Mouse (Mus musculus): Measurements from ENCODE around the gene Sec24d. TPM values are rescaled to one million over a fixed set of nuclear protein-coding genes. Genes with fewer than 3 reads are reported as not detected.

Gene Sec24d
- polyA plus RNA-seq, 1 experiment from 2014 or later, result 21.5 TPM

DNA sequence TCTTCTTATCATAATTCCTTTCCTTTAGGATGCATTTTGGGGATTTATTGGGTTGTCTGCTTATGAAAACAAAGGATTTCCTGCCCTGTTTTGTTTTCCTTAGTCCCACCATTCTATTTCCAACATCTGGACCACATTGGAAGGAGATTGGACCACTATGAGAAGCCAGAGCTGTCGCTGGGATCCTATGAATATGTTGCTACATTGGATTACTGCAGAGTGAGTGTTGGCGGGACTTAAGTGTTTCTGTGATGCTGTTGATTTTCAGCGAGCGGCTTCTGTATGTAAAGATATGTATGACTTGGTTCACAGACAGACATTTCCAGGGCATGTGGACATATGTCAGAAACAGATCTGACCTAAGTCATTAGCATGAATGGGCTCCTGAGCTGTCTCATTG, 63.0 kb downstream of the Sec24d start:
- Histone ChIP-seq H3K9me3 (ENCODE audit: control insufficient read depth, low read length) (no peaks in the 10 kb centered on the region), H3K27me3 (ENCODE audit: control insufficient read depth, insufficient read depth, low read length) (no peaks in the 10 kb centered on the region), H3K27ac (ENCODE audit: low read depth, low read length) (no peak overlapping the region), H3K9ac (ENCODE audit: low read length) (no peak overlapping the region), H3K4me2 (no peak overlapping the region), H3K36me3 (ENCODE audit: control insufficient read depth, insufficient read depth, low read length) (no peaks in the 10 kb centered on the region), H3K4me3 (ENCODE audit: low read depth, low read length) (no peak overlapping the region), H3K4me1 (ENCODE audit: control insufficient read depth, insufficient read depth, low read length) (no peaks in the 10 kb centered on the region)
- DNase-seq (ENCODE audit: low spot score, missing footprints) (no peak), ATAC-seq (ENCODE audit: low FRiP score) (no peak)
- WGBS, result 89% methylated on average over 4 of the region's 4 CpGs

DNA sequence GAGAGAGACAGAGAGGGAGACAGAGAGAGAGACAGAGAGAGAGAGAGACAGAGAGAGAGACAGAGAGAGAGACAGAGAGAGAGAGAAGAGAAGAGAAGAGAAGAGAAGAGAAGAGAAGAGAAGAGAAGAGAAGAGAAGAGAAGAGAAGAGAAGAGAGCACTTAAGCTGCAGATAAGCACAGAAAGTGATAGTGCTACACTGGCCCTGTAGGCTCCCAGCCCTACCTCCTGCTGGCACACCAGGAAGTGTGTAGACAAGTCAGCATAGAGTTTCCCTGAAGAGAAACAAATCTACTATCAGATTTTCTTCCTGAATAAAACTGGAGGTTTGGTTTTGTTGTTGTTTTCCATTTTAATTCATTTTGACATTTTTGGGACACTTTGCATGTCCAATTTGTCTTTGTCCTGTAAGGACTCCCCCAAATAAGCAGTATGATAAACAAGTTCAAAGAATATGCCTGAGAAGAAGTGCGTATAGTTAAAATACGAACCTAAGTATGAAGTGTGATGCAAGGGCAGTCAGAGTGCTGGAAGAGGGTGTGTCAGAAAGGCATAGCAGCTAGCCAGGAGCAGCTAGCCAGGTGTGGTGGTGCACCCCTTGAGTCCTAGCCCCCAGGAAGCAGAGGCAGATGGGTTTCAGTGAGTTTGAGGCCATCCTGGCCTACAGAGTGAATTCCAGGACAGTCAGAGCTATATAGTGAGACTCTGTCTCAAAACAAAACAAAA, 65.2 kb downstream of the Sec24d start:
- Histone ChIP-seq H3K4me1 (ENCODE audit: control insufficient read depth, insufficient read depth, low read length) (no peaks in the 10 kb centered on the region), H3K9ac (ENCODE audit: low read length) (no peak overlapping the region), H3K4me2 (no peak overlapping the region), H3K4me3 (ENCODE audit: low read depth, low read length) (no peak overlapping the region), H3K27me3 (ENCODE audit: control insufficient read depth, insufficient read depth, low read length) (no peaks in the 10 kb centered on the region), H3K27ac (ENCODE audit: low read depth, low read length) (no peak overlapping the region), H3K36me3 (ENCODE audit: control insufficient read depth, insufficient read depth, low read length) (no peaks in the 10 kb centered on the region), H3K9me3 (ENCODE audit: control insufficient read depth, low read length) (no peaks in the 10 kb centered on the region)
- WGBS, result 83% methylated on average over 2 of the region's 2 CpGs
- DNase-seq (ENCODE audit: low spot score, missing footprints), result no peak
- ATAC-seq (ENCODE audit: low FRiP score), result no peak

DNA sequence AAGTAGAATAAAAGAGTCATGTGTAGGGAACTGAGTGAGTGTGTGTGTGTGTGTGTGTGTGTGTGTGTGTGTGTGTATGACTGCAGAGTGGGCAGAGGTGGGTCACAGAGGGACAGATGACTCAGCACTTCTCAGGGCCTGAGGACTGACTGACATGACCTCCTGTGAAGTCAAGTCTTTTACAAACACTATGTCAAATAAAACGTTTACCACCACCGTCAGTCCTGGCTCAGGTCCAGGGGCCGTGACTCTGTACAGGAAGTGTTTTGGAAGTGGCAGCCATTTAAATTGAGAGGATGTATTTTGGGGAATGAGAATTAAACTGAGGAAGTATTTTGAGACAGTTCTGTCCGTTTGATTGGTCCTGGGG, 65.8 kb downstream of the Sec24d start:
- Histone ChIP-seq H3K27me3 (ENCODE audit: control insufficient read depth, insufficient read depth, low read length) (no peaks in the 10 kb centered on the region), H3K27ac (ENCODE audit: low read depth, low read length) (no peak overlapping the region), H3K4me2 (no peak overlapping the region), H3K4me1 (ENCODE audit: control insufficient read depth, insufficient read depth, low read length) (no peaks in the 10 kb centered on the region), H3K9me3 (ENCODE audit: control insufficient read depth, low read length) (no peaks in the 10 kb centered on the region), H3K36me3 (ENCODE audit: control insufficient read depth, insufficient read depth, low read length) (no peaks in the 10 kb centered on the region), H3K9ac (ENCODE audit: low read length) (no peak overlapping the region), H3K4me3 (ENCODE audit: low read depth, low read length) (no peak overlapping the region)
- DNase-seq (ENCODE audit: low spot score, missing footprints) (no peak), ATAC-seq (ENCODE audit: low FRiP score) (no peak)
- WGBS, result 67% methylated on average over 4 of the region's 4 CpGs

DNA sequence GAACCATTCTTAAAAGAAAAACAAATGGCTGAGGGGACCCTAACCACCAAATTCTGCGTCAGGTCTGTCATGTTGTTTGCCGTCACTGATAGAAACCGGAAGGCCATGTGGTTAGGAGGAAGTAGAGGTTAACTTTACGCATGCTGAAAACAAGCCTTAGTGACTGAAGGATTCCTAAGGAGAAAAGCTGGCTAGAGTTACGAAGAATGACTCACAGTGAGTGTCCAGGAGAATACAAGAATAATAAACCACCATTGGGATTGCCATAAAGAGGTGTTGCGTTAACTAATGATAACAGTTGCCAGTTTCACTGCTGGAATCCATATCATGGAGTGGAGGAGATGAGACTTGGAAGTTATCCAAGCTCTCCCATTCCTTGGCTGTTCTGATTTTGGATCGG, 67.7 kb downstream of the Sec24d start:
- Histone ChIP-seq H3K4me1 (ENCODE audit: control insufficient read depth, insufficient read depth, low read length) (no peaks in the 10 kb centered on the region), H3K9ac (ENCODE audit: low read length) (no peak overlapping the region), H3K27ac (ENCODE audit: low read depth, low read length) (no peak overlapping the region), H3K4me2 (no peak overlapping the region), H3K4me3 (ENCODE audit: low read depth, low read length) (no peak overlapping the region), H3K27me3 (ENCODE audit: control insufficient read depth, insufficient read depth, low read length) (no peaks in the 10 kb centered on the region), H3K36me3 (ENCODE audit: control insufficient read depth, insufficient read depth, low read length) (no peaks in the 10 kb centered on the region), H3K9me3 (ENCODE audit: control insufficient read depth, low read length) (no peaks in the 10 kb centered on the region)
- WGBS, result 87% methylated on average over 7 of the region's 7 CpGs
- DNase-seq (ENCODE audit: low spot score, missing footprints), result no peak
- no peak for ATAC-seq (ENCODE audit: low FRiP score)

DNA sequence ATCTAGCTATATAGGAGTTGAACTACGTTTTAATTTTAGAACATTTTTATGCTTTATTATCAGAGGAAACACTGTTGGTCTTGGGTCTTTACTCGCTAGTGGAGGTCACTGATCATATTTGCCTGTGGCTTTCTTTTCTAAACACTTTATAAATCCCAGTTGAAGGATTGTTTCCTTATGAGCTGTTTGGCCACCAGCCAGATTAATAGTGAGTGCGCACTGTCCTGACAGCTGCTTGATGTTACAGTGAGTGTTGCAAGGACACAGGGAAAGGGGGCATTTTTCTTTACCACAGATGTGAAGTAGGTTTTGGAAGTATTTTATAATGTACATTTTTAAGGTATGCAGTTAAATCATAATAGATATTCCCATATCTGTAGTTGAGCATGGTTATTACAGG, 68.2 kb downstream of the Sec24d start:
- H3K4me1 ChIP-seq (ENCODE audit: control insufficient read depth, insufficient read depth, low read length), result no peaks in the 10 kb centered on the region
- no peak overlapping the region for H3K4me2 ChIP-seq
- no peak overlapping the region for H3K9ac ChIP-seq (ENCODE audit: low read length)
- H3K27me3 ChIP-seq (ENCODE audit: control insufficient read depth, insufficient read depth, low read length), result no peaks in the 10 kb centered on the region
- DNase-seq (ENCODE audit: low spot score, missing footprints) (no peak), ATAC-seq (ENCODE audit: low FRiP score) (no peak)
- H3K36me3 ChIP-seq (ENCODE audit: control insufficient read depth, insufficient read depth, low read length), result no peaks in the 10 kb centered on the region
- H3K4me3 ChIP-seq (ENCODE audit: low read depth, low read length), result no peak overlapping the region
- no peak overlapping the region for H3K27ac ChIP-seq (ENCODE audit: low read depth, low read length)
- no peaks in the 10 kb centered on the region for H3K9me3 ChIP-seq (ENCODE audit: control insufficient read depth, low read length)
- WGBS, result 82% methylated on average over 3 of the region's 3 CpGs

DNA sequence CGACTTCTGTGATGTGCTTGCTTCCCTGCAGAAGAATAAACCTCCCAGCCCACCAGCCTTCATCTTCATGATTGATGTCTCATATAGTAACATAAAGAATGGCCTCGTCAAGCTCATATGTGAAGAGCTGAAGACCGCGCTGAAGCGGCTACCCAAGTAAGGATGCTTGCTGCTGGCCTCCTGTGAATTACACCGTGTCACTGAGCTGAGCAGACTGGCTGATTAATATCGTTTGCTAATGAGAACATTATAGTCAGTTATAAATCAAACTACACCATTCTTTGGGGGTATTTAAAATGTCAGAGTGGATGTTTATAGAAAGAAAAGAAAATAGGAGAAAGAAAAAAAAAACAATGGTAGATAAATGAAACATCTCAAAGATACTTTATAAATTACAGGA, 69.2 kb downstream of the Sec24d start:
- no peaks in the 10 kb centered on the region for H3K9me3 ChIP-seq (ENCODE audit: control insufficient read depth, low read length)
- no peak overlapping the region for H3K9ac ChIP-seq (ENCODE audit: low read length)
- no peak overlapping the region for H3K27ac ChIP-seq (ENCODE audit: low read depth, low read length)
- H3K36me3 ChIP-seq (ENCODE audit: control insufficient read depth, insufficient read depth, low read length), result no peaks in the 10 kb centered on the region
- no peak overlapping the region for H3K4me3 ChIP-seq (ENCODE audit: low read depth, low read length)
- ATAC-seq (ENCODE audit: low FRiP score), result no peak
- H3K27me3 ChIP-seq (ENCODE audit: control insufficient read depth, insufficient read depth, low read length), result no peaks in the 10 kb centered on the region
- no peak for DNase-seq (ENCODE audit: low spot score, missing footprints)
- 88% methylated on average over 7 of the region's 7 CpGs for WGBS
- H3K4me1 ChIP-seq (ENCODE audit: control insufficient read depth, insufficient read depth, low read length), result no peaks in the 10 kb centered on the region
- no peak overlapping the region for H3K4me2 ChIP-seq

DNA sequence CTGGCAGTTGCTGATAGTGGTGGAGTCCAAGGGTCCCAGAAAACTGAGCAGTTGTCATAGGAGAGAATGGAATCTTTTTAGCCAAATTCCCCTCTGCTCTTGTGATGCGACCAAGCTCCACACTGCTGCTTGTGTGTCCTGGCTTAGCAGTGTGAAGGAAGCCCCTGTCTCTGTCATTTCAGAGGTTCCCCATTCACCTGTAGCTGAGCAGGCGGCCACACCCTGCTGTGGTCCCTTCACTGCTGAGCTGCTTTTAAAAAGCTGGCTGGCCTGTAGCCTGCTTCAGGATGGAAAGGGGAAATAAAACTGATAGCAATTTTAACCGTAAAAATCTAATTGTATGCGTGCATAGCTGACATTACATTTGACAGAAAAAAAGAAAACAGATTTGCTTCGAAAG, 69.7 kb downstream of the Sec24d start:
- Histone ChIP-seq H3K9ac (ENCODE audit: low read length) (no peak overlapping the region), H3K4me3 (ENCODE audit: low read depth, low read length) (no peak overlapping the region), H3K27ac (ENCODE audit: low read depth, low read length) (no peak overlapping the region), H3K27me3 (ENCODE audit: control insufficient read depth, insufficient read depth, low read length) (no peaks in the 10 kb centered on the region), H3K4me1 (ENCODE audit: control insufficient read depth, insufficient read depth, low read length) (no peaks in the 10 kb centered on the region), H3K9me3 (ENCODE audit: control insufficient read depth, low read length) (no peaks in the 10 kb centered on the region), H3K36me3 (ENCODE audit: control insufficient read depth, insufficient read depth, low read length) (no peaks in the 10 kb centered on the region), H3K4me2 (no peak overlapping the region)
- ATAC-seq (ENCODE audit: low FRiP score) (no peak), DNase-seq (ENCODE audit: low spot score, missing footprints) (no peak)
- WGBS, result 76% methylated on average over 5 of the region's 5 CpGs

DNA sequence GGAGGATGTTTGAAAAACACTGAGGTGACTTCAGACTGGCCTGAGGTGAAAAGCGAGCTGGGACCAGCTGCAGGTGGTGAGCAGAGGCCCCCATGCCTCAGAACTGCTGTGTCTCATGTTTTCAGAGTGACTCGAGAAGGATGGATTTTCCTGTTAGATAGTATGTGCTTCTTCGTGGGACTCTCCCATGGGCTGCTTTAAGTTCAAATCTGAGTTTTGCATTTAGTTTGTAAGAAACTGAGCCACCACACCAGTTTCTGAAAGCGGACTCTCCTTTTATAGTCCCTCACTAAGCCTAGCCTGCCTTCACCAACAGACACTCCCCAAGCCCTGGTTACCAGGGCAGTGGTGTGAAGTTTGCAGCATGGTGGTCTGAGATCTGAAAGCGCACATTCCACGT, 70.6 kb downstream of the Sec24d start:
- no peaks in the 10 kb centered on the region for H3K4me1 ChIP-seq (ENCODE audit: control insufficient read depth, insufficient read depth, low read length)
- H3K9me3 ChIP-seq (ENCODE audit: control insufficient read depth, low read length), result no peaks in the 10 kb centered on the region
- no peak overlapping the region for H3K4me2 ChIP-seq
- H3K4me3 ChIP-seq (ENCODE audit: low read depth, low read length), result no peak overlapping the region
- H3K9ac ChIP-seq (ENCODE audit: low read length), result no peak overlapping the region
- 81% methylated on average over 6 of the region's 6 CpGs for WGBS
- no peaks in the 10 kb centered on the region for H3K27me3 ChIP-seq (ENCODE audit: control insufficient read depth, insufficient read depth, low read length)
- no peaks in the 10 kb centered on the region for H3K36me3 ChIP-seq (ENCODE audit: control insufficient read depth, insufficient read depth, low read length)
- ATAC-seq (ENCODE audit: low FRiP score), result no peak
- no peak overlapping the region for H3K27ac ChIP-seq (ENCODE audit: low read depth, low read length)
- DNase-seq (ENCODE audit: low spot score, missing footprints), result no peak

DNA sequence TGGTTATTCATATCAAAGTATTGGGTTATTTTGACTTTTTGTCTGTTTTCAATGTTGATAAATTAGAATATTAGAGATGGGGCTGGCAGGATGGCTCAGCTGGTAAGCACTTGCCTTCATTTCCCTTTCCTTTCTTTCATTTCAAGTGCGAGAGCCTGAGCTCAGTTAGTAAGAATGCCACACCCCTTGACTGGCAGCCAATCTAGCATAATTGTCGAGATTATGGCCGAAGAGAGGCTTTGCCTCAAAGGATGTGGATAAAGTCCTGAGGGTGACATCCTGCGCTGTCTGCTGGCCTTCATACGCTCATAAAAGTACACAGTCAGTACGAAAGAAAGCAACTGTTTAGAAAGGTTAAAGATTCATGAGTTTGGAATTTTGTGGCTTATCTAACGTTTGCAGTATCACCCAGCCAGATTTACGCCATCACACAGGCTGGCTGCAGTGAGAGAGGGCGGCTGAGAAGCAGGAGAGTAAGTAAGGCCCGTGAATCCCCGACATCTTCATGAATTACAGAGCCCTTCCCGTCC, 71.5 kb downstream of the Sec24d start:
- H3K27me3 ChIP-seq (ENCODE audit: control insufficient read depth, insufficient read depth, low read length), result no peaks in the 10 kb centered on the region
- 86% methylated on average over 12 of the region's 12 CpGs for WGBS
- H3K9ac ChIP-seq (ENCODE audit: low read length), result no peak overlapping the region
- no peak overlapping the region for H3K4me2 ChIP-seq
- no peaks in the 10 kb centered on the region for H3K4me1 ChIP-seq (ENCODE audit: control insufficient read depth, insufficient read depth, low read length)
- H3K9me3 ChIP-seq (ENCODE audit: control insufficient read depth, low read length), result no peaks in the 10 kb centered on the region
- H3K27ac ChIP-seq (ENCODE audit: low read depth, low read length), result no peak overlapping the region
- no peak overlapping the region for H3K4me3 ChIP-seq (ENCODE audit: low read depth, low read length)
- DNase-seq (ENCODE audit: low spot score, missing footprints), result no peak
- ATAC-seq (ENCODE audit: low FRiP score), result no peak
- no peaks in the 10 kb centered on the region for H3K36me3 ChIP-seq (ENCODE audit: control insufficient read depth, insufficient read depth, low read length)
